Mouse (Mus musculus): Measurements from ENCODE around the gene Ush1g. TPM values are rescaled to one million over a fixed set of nuclear protein-coding genes. Genes with fewer than 3 reads are reported as not detected.

The Ush1g gene
- 0.20 and 0.22 TPM in 2 replicates for polyA plus RNA-seq (2015; fragmentation: Nextera tagmentation; extraction: Ambion mirVana)

DNA sequence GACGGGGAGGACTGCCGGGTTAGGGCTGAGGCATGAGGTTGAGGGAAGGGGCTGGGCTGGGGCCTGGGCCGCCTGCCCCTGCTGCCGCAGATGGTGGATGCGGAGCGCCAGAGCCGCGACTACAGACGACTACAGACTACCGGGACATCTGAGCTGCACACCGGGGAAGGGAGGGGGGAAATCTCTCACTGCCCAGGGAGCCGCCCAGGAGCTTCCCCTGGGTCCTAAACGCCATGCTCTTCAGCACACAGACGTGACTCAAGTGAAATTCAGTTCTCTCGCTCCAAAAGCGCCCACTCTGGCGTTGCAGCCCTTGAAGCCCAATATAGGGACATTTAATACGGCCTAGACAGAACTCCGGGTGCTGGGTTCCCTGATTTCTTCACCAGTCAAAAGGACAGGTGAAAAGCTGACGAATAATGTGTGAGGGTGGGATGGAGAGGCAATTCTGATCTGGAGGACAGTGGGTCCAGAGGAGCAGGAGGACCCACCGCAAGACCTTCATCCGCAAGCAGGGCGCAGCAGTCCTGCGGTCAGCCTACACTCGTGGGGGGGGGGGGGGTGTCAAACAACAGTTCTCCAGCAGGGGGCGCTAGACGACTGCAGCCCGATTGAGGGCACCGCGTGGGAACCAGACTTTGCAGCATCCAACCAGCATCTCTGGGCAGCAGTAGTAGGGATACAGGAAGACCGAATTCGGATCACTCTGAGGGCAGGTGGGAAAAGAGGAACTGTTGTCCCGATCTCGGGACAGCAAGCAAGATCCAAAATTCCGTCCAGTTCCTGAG is at the start of gene Ush1g:
Gene Ush1g, minus strand, starts transcription at position 136 of the 788 bp plus-strand sequence.
- no peak within 1 kb of the TSS for H3K27ac ChIP-seq (replicated peaks)
- WGBS (ENCODE audit: insufficient replicate concordance), result 5% methylated on average over 35 of the region's 35 CpGs
- no peak for ATAC-seq (ENCODE audit: insufficient read depth)
- peaks cover 94% of the 10 kb centered on the region for H3K27me3 ChIP-seq
- peaks cover 3% of the 10 kb centered on the region; the same call in 1 of the 2 replicates for H3K4me1 ChIP-seq (replicated peaks)
- no peak within 1 kb of the TSS for H3K9ac ChIP-seq
- peak within 1 kb of the TSS; percentile 5; the same call in 1 of the 2 replicates for H3K4me3 ChIP-seq (replicated peaks)
- H3K36me3 ChIP-seq (replicated peaks), result no peaks in the 10 kb centered on the region
- H3K9me3 ChIP-seq (replicated peaks), result no peaks in the 10 kb centered on the region
- H3K4me2 ChIP-seq, result peak within 1 kb of the TSS; percentile 27; the same call in 1 of the 2 replicates

DNA sequence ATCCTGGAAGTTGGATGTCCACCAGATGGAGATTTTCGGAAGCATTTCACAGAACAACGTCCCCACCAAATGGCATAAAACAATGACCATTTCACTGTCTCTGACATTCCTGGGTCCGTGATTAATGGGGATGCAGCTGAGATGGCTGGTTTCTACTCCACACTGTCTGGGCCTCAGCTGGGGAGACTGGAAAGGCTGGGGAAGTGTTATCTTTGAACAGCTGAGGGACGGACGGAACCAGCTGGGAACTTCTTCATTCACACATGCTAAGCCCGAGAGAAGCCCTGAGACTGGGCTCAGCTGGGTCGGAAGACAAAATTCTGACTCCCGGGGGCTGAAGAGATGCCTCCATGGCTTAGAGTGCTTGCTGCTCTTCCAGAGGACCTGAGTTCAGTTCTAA is 49.5 kb upstream of the Ush1g start:
- Histone ChIP-seq H3K27ac (replicated peaks) (no peak overlapping the region), H3K9ac (no peak overlapping the region), H3K27me3 (peaks cover 92% of the 10 kb centered on the region), H3K4me3 (replicated peaks) (no peak overlapping the region), H3K4me1 (replicated peaks) (peaks cover 15% of the 10 kb centered on the region), H3K9me3 (replicated peaks) (no peaks in the 10 kb centered on the region), H3K4me2 (no peak overlapping the region), H3K36me3 (replicated peaks) (no peaks in the 10 kb centered on the region)
- WGBS (ENCODE audit: insufficient replicate concordance), result 51% methylated on average over 8 of the region's 8 CpGs
- ATAC-seq (ENCODE audit: insufficient read depth), result no peak

DNA sequence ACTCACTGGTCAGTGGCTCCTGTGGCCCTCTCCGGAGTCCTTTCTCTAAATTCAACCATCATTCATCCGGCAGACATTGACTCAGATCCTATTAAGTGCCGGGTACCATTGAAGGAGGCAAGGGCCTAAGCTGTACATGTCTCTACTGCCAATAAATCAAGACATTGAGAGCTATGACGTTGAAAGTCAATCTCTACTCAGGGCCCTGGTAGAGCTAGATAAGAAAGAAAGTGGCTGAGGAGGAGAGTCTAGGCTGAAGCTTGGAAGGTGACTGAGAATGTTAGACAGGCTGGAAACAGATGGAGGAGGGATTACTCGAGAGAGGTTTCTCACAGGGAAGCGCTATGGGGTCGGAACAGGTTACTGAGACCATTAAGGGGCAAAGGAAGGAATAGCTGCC is 48.5 kb upstream of the Ush1g start:
- Histone ChIP-seq H3K4me1 (replicated peaks) (peaks cover 15% of the 10 kb centered on the region), H3K4me2 (no peak overlapping the region), H3K27me3 (peaks cover 92% of the 10 kb centered on the region), H3K9ac (no peak overlapping the region), H3K4me3 (replicated peaks) (no peak overlapping the region), H3K36me3 (replicated peaks) (no peaks in the 10 kb centered on the region), H3K27ac (replicated peaks) (no peak overlapping the region), H3K9me3 (replicated peaks) (no peaks in the 10 kb centered on the region)
- 37% methylated on average over 7 of the region's 7 CpGs for WGBS (ENCODE audit: insufficient replicate concordance)
- ATAC-seq (ENCODE audit: insufficient read depth), result no peak

DNA sequence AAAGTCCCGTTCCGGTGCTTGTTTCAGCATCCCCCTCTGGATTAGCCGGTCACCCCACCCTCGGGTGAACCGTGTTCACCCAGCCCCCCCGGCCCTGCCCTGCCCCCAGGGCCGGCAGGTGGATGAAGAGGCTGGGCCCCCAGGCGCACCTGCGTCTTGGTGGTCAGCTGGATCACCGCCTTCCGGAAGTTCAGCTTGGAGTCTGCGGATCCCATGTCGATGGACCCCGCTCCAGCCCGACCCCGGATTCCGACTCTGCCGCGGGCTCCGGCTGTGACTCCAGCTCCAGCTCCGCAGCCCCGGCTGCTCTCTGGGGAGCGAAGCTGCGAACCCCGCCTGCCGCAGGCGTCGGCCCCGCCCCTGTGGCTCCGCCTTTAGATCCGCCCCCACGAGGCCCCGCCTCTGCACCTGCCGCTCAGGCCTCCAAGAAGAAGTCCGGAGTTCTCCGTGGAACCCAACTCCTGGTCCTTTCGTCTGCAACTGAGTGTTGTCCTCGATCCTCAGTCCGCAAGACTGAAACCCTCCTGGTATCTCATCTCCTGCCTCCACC is 45.6 kb upstream of the Ush1g start, which contains the start of gene Hid1:
Gene Hid1, minus strand, starts transcription at position 362 of the 550 bp plus-strand sequence.
- Histone ChIP-seq H3K4me3 (replicated peaks) (peak within 1 kb of the TSS; percentile 48), H3K4me2 (peak within 1 kb of the TSS; percentile 69), H3K27ac (replicated peaks) (no peak within 1 kb of the TSS), H3K9me3 (replicated peaks) (no peaks in the 10 kb centered on the region), H3K27me3 (peaks cover 88% of the 10 kb centered on the region), H3K4me1 (replicated peaks) (peaks cover 12% of the 10 kb centered on the region), H3K36me3 (replicated peaks) (no peaks in the 10 kb centered on the region), H3K9ac (no peak within 1 kb of the TSS)
- 0 out of 2 replicates have a peak, but pooled peaks have one; percentile 37 for ATAC-seq (ENCODE audit: insufficient read depth)
- under 1% methylated on average over 39 of the region's 39 CpGs for WGBS (ENCODE audit: insufficient replicate concordance)

DNA sequence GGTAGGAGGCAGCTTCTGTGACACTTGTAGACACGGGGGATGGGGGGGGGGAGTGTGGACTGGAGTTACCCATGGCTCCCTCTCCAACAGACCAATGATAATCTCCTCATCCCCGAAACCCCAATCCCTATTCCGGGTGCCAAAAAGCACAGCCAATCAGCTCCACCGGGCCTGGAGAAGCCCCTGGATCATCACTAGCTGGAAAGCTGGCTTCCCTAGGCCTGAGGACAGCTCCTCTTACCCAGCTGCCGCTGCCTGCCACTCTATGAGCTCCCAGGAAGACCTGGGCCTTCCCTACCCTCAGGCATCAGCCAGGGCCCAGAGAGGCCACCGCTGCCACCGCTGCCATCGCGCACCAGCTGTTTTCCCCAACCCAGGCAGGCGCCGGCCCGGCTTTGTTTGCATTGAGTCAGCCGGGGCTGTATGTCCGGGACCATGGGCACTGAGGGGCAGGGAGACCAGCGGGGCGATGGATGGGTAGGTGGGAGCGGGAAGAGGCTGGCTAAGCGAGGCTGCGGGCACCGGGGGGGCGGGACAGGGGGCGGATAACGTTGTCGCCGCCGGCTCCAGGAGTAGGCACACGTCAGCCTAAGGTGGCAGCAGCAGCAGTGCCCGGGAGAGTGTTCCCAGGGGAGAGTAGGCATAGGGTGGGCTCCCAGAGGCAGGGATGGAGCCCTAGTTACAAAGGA is 45.0 kb upstream of the Ush1g start:
- Histone ChIP-seq H3K9me3 (replicated peaks) (no peaks in the 10 kb centered on the region), H3K9ac (no peak overlapping the region), H3K27ac (replicated peaks) (no peak overlapping the region), H3K27me3 (peaks cover 83% of the 10 kb centered on the region), H3K4me1 (replicated peaks) (peaks cover 12% of the 10 kb centered on the region), H3K4me2 (peak overlapping the region; percentile 69), H3K36me3 (replicated peaks) (no peaks in the 10 kb centered on the region), H3K4me3 (replicated peaks) (peak overlapping the region; percentile 48)
- WGBS (ENCODE audit: insufficient replicate concordance), result 6% methylated on average over 28 of the region's 28 CpGs
- no peak for ATAC-seq (ENCODE audit: insufficient read depth)

DNA sequence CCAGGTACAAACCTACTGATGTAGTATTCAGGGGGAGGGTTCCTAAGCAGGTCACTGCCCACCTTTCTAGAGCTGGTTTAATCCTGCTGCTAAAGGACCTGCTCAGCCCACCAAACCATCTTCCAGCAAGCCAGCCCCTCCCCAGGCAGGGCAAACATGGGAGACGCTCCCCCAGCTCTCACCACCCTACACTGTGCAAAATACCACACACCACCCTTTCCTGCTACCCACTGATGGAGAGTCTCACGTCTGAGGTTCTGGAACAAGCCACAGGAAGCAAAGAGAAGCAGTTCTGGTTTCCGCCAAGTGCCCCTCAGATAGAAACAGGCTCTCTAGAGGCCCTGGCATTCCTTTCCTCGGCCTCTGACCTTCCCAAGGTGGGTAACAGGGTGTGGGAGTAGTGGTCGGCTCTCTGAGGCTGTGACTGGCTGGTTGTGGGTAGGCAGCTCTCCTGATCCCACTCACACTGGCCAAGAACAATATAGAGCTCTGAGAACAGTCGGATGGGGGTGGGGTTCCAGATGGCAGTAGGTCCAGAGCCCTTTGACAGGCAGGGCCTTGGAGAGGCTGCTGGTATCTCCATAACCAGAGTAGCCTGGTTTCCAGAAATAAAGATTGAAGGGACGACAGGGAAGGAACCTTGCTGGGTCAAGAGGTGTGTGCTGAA is 44.3 kb upstream of the Ush1g start:
- Histone ChIP-seq H3K4me2 (no peak overlapping the region), H3K4me3 (replicated peaks) (no peak overlapping the region), H3K9ac (no peak overlapping the region), H3K27ac (replicated peaks) (no peak overlapping the region), H3K4me1 (replicated peaks) (peaks cover 12% of the 10 kb centered on the region), H3K36me3 (replicated peaks) (no peaks in the 10 kb centered on the region), H3K9me3 (replicated peaks) (no peaks in the 10 kb centered on the region), H3K27me3 (peaks cover 82% of the 10 kb centered on the region)
- WGBS (ENCODE audit: insufficient replicate concordance), result 15% methylated on average over 7 of the region's 7 CpGs
- ATAC-seq (ENCODE audit: insufficient read depth), result no peak

DNA sequence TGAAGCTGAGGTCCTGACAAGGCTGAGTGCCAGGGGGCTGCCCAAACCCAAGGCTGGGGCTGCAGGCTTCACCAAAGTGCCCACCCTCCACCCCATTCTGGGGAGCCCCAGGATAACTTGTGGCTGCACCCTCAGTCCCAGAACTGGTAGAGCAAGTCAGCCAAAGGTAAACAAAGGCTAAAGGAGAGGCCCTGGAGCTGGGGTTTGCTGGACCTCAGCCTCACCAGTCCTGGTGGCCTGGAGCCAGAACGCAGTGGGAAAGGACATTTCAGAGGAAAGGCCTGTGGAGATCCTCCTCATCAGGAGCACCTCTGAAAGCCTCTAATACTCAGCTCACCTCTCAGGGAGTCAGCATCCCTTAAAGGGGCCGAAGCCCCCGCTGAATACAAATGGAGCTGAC is 42.3 kb upstream of the Ush1g start:
- H3K4me3 ChIP-seq (replicated peaks), result no peak overlapping the region
- H3K27me3 ChIP-seq, result peaks cover 62% of the 10 kb centered on the region
- no peak for ATAC-seq (ENCODE audit: insufficient read depth)
- peaks cover 12% of the 10 kb centered on the region for H3K4me1 ChIP-seq (replicated peaks)
- no peaks in the 10 kb centered on the region for H3K36me3 ChIP-seq (replicated peaks)
- H3K27ac ChIP-seq (replicated peaks), result no peak overlapping the region
- H3K9ac ChIP-seq, result no peak overlapping the region
- no peaks in the 10 kb centered on the region for H3K9me3 ChIP-seq (replicated peaks)
- H3K4me2 ChIP-seq, result no peak overlapping the region
- WGBS (ENCODE audit: insufficient replicate concordance), result 67% methylated on average over 3 of the region's 3 CpGs

DNA sequence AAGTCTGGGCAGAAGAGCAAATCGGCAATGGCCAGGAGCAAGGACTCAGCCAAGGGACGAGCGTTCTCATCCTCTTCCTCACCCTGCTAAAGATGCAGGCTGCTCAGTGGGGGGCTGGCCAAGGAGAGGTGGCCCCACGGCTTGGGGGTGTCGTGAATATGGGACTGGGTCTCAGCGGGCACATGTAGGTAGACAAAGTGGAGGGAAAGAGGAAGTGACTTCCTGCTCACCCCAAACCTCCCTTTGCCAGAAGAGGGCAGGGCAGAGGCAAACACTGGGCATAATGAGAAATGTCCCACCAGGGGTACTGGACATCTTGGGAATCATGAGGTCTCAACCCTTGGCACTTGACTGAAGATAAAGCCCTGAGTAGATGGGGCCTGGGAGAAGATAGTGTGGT is 37.9 kb upstream of the Ush1g start:
- Histone ChIP-seq H3K9me3 (replicated peaks) (no peaks in the 10 kb centered on the region), H3K36me3 (replicated peaks) (no peaks in the 10 kb centered on the region), H3K4me1 (replicated peaks) (0 out of 2 replicates have a peak, but pooled peaks cover 4% of the 10 kb centered on the region), H3K4me3 (replicated peaks) (no peak overlapping the region), H3K9ac (no peak overlapping the region), H3K27me3 (peaks cover 45% of the 10 kb centered on the region), H3K4me2 (no peak overlapping the region), H3K27ac (replicated peaks) (no peak overlapping the region)
- WGBS (ENCODE audit: insufficient replicate concordance), result 57% methylated on average over 6 of the region's 6 CpGs
- no peak for ATAC-seq (ENCODE audit: insufficient read depth)

DNA sequence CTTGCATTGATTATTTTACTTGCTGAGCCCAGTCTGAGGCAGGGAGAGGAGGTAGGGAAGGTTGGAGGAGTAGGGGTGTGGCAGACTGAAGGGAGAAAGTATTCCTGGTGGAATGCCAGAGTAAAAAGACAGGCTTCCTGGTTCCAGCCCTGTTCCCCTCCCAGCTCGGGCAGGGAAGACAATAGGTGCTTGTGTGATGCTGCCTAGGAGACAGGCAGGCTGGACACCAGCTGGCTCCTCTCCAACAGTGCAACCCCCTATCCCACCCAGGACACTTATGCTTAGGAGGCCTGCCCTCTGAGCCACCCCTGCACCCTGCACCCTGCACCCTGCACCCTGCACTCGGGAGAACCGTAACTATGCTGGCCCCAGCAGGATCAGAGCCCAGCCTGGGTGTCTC is 37.5 kb upstream of the Ush1g start:
- Histone ChIP-seq H3K36me3 (replicated peaks) (no peaks in the 10 kb centered on the region), H3K9ac (no peak overlapping the region), H3K4me3 (replicated peaks) (no peak overlapping the region), H3K4me2 (no peak overlapping the region), H3K27ac (replicated peaks) (no peak overlapping the region), H3K27me3 (peaks cover 41% of the 10 kb centered on the region), H3K4me1 (replicated peaks) (0 out of 2 replicates have a peak, but pooled peaks cover 4% of the 10 kb centered on the region), H3K9me3 (replicated peaks) (no peaks in the 10 kb centered on the region)
- ATAC-seq (ENCODE audit: insufficient read depth), result no peak
- 47% methylated on average over 3 of the region's 3 CpGs for WGBS (ENCODE audit: insufficient replicate concordance)

DNA sequence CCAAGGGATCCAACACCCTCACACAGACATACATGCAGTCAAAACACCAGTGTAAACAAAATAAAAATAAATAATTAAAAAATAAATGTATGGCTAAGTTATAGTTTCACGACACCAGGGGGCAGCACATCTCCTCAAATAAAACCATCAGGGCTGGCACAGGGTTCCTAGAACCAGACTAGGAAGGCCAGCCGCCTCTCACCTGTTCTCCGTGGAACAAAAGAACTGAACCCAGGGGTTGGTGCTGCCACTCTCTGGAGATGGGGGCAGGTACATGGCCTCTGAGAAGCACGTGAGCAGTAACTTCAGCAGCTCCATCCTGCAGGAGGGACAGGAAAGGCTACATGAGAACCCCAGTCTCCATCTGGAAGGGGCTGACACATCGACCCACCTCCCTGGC is 36.6 kb upstream of the Ush1g start:
- 17% methylated on average over 5 of the region's 5 CpGs for WGBS (ENCODE audit: insufficient replicate concordance)
- no peak for ATAC-seq (ENCODE audit: insufficient read depth)
- H3K4me1 ChIP-seq (replicated peaks), result 0 out of 2 replicates have a peak, but pooled peaks cover 4% of the 10 kb centered on the region
- no peak overlapping the region for H3K27ac ChIP-seq (replicated peaks)
- no peaks in the 10 kb centered on the region for H3K36me3 ChIP-seq (replicated peaks)
- H3K27me3 ChIP-seq, result peaks cover 33% of the 10 kb centered on the region
- no peak overlapping the region for H3K9ac ChIP-seq
- no peak overlapping the region for H3K4me3 ChIP-seq (replicated peaks)
- no peaks in the 10 kb centered on the region for H3K9me3 ChIP-seq (replicated peaks)
- no peak overlapping the region for H3K4me2 ChIP-seq

All from liver, embryonic 15.5 days (tissue).